Mouse (Mus musculus) cerebellum, adult 9-10 months (tissue): Measurements from ENCODE around the gene Wapl.

Experiments
- DNase-seq: peaks from one replicate; pipeline ENCODE4 v3.0.0; 2022

The Wapl gene

DNA sequence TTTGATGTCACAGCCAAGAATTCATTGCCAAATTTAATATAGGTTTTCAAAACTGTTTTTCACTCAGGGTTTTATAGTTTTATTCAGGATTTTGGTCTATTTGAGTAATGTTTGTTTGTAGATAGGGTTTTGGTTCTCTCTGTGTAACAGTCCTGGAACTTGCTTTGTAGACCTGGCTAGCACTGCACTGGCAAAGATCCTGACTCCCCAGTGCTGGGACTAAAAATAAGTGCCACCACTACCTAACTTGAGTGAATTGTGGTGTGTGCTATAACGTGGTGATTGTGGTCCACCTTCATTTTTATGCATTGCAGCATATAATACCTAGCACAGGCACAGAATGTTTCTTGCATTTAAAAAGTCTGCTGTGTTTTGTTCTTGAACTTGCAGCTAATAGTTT is 23.6 kb downstream of the Wapl start:
- peak; percentile 44 for DNase-seq

DNA sequence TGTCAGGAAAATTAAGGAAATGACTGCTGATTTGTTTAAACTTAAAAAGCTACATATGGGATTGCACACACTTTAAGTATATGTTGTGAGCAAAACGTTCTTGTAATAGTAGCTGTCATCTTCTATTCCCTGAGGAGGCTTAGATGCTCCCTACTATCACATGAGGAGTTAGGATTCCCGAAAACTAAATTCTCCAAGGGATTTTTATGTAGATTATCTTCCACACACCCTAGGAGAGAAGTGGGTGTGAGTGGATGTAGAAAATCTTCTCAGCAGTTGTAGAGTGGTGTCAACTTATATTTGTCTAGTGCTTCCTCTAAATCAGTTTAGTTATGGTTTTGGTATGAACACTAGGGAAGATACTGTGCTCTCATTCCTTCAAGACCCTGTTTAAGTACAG is 36.5 kb downstream of the Wapl start:
- DNase-seq = no peak

DNA sequence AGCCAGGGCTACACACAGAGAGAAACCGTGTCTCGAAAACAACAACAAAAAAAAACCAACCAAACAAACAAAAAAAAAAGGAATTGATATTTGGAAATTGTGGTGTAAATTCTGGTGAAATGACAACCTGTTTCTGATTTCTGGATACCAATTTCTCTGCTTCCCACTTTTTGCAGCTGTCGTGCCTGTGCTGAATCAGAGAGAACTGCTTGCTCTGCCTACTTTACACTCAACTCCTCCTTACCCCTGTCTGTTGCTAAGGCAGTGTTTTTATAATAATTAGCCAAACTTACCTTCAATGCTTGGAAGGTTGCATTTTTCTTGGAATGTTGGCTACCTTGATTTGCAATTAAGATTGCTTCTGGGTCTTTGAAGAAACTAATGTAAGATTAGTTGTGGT is 38.3 kb downstream of the Wapl start:
- DNase-seq = no peak

DNA sequence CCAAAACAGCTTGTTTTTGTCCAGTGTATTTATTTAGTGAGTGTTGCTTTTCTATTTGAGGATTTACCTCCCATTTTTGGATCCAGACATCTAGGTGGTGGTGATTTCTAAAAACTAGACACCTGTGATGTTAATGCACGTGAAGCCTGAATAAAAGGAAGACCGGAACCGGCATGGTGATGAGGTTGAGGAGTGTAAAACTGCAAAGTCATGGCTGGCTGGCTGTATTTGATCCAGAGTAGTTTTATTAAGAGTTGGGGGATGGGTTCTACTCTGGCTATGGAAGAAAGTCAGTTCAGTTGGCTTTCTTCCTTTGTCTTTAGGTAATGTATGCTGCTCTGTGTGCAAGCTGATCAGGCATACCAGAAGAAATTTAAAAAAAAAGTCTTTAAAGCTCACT is 39.1 kb downstream of the Wapl start:
- DNase-seq = no peak

DNA sequence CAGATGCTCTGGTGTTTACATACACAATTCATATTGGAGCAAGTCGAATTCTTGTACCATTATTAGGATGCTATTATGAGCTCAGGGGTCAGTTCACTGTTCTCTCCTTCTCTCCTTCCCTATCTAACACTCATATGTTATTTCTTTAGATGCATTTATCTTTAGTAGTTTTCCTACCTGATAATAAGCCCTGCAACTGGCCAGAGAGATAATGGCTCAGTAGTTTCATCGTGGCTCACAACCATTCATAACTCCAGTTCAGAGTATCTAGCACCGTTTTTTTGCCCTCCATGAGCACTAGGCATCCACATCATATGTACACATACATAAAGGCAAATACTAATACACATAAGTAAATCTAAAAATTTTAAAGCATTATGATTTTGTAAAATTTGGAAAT is 44.4 kb downstream of the Wapl start:
- no peak for DNase-seq

DNA sequence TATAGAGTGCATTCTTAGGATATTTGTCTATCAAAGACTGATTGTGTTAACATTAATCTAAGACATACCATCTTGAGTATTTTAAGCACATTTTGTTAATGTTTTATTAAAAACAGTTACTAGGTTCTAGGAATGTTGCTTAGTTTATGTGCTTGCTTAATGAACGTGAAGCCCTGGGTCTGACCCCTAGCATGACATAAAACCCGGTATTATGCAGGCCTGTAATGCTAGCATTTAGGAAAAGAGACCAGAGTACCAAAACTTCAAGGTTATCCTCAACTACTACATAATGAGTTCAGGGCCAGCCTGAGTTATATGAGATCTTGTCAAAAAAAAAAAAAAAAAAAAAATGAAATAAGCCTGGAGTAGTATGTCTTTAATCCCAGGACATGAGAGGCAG is 54.0 kb downstream of the Wapl start:
- no peak for DNase-seq

DNA sequence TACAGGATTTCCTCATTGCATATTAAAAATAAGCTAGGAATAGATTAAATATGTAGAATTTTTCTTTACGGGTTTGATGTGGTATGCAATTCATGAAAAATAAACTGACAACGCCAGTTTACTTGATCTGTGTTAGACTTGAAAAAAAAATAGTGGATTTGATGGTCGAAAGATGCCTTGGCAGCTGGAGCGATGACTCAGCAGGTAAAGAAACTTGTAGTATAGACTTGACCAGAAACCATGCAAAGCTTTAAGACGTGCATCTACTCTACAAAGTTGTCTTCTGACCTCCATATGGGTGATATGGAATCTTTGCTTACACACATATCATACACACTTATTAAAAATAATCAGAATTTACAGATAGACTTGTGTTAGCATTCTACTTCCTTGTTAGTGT is 61.7 kb downstream of the Wapl start:
- DNase-seq = no peak

DNA sequence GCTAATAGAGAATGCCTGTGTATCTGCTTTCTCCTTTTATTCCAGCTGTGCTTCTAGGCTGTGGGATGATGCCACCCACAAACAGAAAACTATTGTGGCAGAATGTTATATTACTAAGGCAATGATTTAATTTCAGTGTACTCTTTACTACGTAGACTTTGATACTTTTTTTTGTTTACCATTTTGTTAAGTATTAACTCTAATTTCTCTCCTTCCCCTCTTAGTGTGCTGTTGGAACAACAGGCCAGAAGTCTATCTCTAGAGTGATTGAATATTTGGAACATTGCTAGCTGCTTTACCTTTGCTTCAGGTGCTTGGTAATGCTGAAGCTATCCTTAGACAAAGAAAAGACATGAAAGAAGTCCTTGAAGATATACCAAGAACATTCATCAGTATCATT is 71.7 kb downstream of the Wapl start:
- DNase-seq = no peak

DNA sequence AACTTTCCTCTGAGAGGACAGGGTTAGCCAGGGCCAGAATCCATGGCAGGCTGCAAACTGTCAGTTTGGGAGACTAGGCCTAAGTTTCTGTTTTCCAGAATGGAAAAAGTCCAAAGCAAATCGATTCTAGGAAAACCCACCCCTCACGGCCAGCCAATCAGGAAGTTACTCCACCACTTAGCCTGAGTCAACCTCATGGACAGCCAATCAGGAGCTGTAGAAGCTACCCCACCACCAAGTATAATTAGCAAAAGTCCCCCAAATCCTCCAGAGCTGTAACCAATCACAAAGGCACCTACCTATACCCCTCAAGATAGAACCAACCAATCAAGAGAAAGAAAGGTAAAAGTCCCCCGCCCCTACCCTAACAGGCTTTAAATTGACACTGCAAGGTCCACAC is 82.0 kb downstream of the Wapl start:
- no peak for DNase-seq

DNA sequence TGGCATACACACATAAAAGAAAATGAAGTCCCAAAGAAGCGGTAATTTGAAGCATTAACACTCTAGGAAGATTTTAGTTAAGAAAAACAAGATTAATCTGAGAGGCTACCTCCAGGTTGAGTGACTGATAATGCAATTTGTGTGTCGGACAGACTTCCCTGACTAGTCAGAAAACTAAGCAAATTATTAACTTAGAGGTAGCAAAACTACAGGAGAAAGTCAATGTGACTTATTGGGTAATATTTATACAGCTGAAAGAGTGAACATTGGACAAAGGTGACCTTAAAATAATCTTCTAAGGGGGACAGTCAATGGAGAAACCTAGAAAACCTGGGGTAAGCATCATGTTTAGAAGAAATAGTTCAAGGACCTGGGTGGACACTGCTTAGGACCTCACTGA is 86.2 kb downstream of the Wapl start:
- no peak for DNase-seq

DNA sequence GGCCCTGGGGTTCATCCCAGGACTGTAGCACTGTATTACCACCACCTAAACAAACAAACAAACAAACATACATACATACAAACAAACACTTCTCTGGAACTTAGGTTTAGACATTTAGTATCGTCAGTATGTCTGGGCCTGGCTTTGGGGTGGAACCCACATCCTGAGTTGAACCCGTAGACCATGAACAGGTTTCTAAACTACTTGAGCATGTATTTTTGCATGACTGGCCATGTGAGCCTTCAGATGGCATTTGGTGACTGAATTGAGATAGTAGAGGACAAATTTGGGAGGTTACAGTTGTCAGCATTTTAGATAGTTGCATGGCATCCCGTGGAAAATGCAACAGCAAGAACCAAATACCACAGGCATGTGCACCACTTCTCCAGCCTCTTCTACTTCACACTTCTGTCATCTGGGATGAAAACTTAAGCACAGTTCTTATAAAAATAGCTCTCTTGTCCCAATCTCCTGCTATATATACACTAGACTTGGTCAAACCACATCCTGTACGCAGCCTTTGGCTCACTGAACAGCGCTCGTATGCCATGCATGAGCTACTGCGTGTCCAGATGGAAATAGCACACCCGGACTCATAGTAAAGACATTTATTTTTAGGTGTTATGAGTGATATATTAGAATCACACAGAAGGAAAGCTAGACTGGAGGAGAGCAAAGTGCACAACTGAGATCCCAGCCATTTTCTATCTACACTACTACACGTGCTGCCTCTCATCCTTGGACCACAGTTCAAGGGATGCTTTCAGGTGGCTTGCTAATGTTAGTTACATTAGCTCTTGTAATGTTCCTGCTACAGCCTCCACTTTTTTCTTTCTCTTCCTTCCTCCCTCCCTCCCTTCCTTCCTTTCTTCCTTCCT is 87.6 kb downstream of the Wapl start:
- DNase-seq = no peak

DNA sequence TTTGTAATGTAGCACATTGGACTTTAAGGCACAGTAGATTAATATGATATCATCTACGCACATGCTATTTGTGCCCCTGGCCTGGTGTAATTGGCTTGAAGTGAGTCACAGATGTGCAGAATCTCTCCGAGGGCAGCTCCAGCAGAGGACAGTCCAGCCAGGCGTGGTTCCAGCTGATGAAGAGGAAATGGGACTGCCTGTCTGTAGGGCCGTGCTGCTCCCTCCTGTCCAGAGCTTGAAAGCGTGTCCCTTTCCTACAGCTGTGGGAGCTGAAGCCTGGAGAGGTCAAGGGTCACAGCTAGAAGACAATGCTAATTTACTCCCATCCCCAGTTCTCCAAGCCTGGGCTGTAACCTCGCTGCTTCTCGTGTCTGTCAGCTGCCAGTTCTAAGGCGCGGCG is 89.0 kb downstream of the Wapl start:
- no peak for DNase-seq

DNA sequence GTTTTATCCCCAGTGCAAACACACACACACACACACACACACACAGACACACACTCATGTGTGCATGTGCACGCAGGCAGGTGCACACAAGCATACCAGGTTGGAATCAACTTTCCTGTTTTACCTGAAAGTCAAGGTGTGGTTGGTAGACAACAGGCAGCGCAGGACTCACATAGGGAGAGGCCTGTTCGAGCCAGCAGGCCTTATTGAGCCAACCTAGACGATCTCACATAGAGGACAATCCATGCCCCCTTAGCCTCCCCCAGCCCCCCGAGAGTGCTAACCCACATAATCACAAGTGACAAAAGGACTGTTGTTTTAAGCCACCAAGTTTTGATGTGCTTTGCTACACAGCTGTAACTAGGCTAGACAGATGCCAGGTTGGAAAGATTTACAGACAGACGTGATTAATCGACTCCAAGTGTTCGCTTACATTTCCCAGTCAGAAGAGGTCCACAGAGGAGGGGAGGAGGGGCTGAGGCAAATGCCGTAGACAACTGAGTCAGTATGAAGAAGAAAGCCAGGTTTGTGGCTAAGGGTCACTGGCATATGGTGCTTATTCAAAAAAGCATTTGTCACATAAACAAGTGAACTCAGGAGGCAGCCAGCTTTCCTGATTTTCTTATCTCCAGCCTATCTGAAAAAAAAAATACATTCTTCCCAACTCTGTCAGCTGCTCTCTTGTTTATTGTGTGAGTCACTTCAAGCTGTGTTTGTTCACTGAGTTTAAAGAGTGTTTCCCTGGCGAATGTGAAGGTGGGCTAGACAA is 90.2 kb downstream of the Wapl start:
- no peak for DNase-seq

DNA sequence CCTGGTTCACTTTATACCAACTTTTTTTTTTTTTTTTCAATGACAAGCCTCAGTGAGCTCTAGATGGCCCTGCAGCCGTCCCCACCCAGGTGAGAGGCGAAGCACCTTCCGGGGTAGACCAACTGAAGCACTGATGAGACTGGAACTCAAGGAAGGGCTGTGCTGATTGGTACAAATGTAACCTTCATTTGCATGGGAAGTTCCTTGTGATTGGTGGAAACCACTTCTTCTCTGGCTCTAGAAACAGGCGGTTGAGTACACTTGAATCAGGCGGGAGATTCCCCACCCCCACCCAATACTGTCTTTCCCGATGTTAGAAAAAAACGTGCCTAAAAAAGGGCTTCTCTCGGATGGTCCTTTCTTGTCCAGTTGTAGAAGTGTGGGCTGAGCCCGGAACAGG is 91.2 kb downstream of the Wapl start:
- DNase-seq = no peak

DNA sequence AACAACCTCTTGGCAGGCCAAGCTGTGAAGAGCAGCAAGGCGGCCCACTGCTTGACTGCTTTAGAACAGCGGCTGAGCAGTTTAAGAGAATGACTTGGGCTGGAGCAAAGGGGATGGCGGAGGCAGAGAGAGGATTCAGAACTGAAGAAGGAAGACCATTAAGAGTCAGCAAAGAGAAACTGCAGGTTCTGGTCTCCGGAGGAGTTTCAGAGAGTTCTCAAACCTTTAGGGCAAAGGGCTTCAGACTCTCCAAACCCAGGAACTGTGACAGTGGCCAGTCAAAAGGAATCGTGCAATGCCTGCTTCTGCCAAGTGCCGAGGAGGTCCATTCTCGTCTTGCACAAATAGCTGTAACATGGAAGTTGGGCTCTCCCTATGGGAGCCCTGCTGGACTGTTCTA is 91.7 kb downstream of the Wapl start:
- no peak for DNase-seq

DNA sequence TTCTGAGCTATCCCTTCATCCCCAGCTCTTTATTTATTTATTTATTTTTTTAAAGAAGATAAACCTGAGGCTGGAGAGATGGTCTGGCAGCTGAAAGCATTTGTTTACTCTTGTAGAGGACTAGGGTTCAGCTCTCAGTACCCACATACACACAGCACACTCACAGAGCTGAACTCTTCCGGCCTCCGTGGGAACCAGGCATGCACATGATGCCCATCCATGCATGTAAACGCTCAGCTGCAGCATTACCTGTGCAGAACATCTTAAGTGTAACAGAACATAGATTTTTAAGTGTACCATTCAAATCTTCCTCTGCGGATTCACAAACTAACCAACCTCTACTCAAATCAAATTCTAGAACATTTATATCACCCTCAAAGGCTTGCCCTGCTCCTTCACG is 92.5 kb downstream of the Wapl start:
- no peak for DNase-seq

DNA sequence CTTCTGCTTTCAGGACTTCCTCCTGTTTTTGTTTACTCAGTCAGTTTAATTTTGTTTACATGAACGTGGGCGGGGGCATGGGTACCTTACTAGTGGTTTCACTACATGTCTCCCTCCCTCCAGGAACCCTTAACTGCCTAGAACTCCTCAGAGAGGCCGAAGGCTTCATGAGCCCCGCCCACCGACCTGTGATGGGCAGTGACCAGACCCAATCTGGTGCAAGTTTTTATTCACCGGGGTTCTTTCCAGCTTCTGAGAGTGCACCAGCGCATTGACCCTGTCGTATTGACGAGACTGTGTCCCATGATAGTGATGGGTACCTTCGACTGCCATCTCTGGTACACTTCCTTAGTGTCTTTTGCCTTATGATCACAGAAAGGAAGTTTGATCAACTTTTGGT is 94.6 kb downstream of the Wapl start:
- peak; percentile 26 for DNase-seq

DNA sequence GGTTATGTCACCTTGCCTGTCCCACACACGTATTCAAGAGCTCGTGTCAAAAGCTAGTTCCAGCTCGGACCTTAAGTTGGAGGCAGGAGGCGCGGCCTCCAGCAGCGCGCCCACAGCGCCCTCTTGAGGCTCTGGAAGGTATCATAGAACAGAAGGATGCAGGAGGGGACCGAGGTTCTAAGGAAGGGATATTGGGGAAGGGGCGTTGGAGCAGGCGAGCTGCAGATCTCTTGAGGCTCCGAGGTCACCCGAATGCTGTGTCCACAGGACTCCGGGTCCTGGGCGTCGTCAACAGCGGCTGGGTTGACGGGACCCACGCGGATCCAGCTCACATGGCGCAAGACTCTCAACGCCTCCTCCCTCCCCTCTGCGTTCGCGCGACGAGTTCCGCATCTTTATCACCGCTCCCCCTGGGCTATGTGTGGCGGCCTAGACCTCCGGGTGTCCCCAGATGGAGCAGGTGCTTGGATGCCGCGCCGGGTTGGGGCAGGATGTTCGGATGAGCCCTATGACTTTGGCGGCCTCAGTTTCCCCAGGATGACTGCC is 95.4 kb downstream of the Wapl start:
- DNase-seq = peak; percentile 46

DNA sequence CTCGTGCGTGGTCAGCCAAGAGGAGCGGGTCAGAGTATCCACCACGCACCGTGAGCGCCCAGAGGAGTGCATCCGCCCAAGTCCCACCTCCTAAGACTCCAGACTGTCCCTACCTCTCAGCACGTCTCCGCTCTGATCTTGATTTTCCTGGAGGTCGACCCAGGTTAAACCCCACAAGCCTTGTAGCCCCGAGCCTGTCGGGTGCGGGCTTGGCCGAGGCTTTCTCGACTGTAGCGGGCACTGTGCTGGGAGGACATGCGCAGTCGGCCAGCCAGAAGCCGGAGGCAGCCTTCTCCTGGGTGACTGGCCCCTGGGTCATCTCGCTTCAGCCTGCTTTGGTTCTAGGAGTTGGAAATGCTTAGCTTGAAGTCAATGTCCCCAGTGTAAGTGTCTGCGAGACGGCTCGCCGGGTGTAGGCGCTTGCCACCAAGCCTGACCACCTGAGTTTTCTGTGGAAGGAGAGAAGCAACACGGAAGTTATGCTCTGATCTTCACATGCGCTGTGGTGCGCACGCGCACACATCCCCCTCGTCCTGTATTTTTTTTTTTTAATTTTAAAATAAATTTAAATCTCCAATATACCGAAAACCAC is 95.9 kb downstream of the Wapl start:
- peak; percentile 9 for DNase-seq

DNA sequence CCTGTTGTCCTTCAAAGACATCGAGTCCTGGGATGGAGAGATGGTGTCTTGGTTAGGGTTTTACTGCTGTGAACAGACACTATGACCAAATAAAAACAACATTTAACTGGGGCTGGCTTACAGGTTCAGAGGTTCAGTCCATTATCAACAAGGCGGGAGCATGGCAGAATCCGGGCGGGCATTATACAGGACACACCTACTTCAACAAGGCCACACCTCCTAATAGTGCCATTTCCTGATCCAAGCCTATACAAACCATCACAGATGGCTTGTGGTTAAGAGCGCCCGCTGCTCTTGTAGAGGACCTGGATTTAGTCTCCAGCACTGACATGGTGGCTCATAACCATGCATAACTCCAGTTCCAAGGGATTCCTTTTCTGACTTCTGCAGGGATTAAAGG is 96.7 kb downstream of the Wapl start:
- no peak for DNase-seq

DNA sequence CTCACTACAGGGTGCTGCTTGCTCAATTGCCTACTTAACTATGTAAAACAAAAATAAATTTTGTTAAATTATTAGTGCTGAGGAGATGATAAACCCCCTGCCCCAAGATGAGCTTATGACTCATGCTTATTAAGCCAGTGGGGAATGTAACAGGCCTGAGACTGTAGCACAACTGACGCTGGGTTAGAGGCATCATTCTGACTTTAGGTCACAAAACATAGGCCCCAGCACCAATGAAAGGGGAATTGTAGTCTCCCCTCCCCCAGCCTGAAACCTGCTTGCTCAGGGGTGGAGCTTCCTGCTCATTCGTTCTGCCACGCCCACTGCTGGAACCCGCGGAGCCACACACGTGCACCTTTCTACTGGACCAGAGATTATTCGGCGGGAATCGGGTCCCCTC is 97.9 kb downstream of the Wapl start:
- DNase-seq = no peak

DNA sequence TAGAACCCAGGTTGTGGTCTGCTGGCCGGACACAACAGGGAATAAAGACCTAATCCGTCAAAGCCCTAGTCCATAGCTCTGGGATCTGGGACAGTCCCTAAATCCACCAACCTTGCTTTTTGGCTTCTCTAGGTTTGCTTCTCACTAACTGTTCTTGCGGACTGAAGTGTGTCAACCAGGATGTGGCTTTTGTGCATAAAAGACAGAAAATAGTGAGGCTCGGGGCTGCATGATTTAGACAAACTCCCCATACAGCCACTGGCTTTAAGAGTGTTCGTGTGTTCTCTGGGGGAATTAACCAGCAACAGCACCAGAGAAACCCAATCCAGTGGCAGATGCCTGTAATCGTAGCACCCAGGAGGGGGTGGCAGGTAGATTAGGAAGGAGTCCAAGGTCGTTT is 98.4 kb downstream of the Wapl start:
- no peak for DNase-seq

DNA sequence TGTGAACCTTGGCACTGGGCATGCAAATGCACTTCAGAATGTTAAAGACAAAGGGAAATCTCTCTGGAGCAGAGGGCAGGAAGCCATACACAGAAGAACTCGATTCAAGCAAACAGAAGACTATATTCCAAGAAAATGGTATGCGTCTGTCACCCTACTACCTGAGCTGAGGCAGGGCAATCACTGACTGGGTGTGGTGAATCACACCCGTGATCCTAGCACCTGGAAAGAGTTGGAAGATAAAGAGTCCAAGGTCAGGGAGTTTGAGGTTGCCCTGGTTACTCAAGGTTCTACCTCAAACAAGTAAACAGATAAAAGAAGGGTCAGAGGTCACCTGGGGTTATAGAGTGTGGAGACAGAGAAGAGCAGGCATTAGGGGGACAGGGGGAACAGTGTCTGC is 100.0 kb downstream of the Wapl start:
- DNase-seq = no peak

DNA sequence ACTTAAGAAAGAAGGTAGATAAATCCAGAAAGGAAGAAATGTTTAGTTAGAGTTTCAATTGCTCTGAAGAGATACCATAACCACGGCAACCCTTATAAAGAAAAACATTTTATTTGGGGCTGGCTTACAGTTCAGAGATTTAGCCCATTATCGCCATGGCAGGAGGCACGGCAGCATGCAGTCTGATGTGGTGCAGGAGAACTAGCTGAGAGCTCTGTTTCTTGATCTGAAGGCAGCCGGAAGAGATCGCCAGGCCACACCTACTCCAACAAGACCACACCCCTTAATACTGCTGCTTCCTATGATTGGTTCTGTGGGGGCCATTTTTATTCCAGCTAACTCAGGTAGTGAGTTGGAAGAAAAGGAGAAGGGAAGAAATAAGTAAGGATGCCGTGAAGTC is 100.5 kb downstream of the Wapl start:
- DNase-seq = no peak
